Mouse (Mus musculus) intestine, postnatal 0 days (tissue): Measurements from ENCODE around the gene Kif13a. TPM values are rescaled to one million over a fixed set of nuclear protein-coding genes. Genes with fewer than 3 reads are reported as not detected.

ENCODE experiments used
- ATAC-seq: fragments of 200-750 bp; cut with Nextera tagmentation; 2 replicates; pipeline ENCODE4 v1.8.0; 2017; ENCODE audit warnings: mild to moderate bottlenecking, moderate TSS enrichment, moderate library complexity
- H3K27ac ChIP-seq: fragments of 300-500 bp; sonication (generic); 2 replicates; pipeline ENCODE4 v1.5.1; 2014; ENCODE audit warnings: mild to moderate bottlenecking, low read depth, low read length, moderate library complexity
- H3K27me3 ChIP-seq: fragments of 300-500 bp; sonication (generic); replicated peaks from 2 replicates; pipeline ENCODE4 v1.6.1; 2014; ENCODE audit warnings: low read length, mixed read lengths; ENCODE audit not compliant: control insufficient read depth, insufficient read depth
- H3K36me3 ChIP-seq: fragments of 300-500 bp; sonication (generic); 2 replicates; pipeline ENCODE4 v1.6.1; 2014; ENCODE audit warnings: mild to moderate bottlenecking, moderate library complexity; ENCODE audit not compliant: control insufficient read depth, insufficient read depth
- H3K4me1 ChIP-seq: fragments of 300-500 bp; sonication (generic); replicated peaks from 2 replicates; pipeline ENCODE4 v1.6.1; 2014; ENCODE audit warnings: antibody characterized with exemption, low read length, mixed read lengths; ENCODE audit not compliant: control insufficient read depth, insufficient read depth
- H3K4me2 ChIP-seq: fragments of 300-500 bp; sonication (generic); replicated peaks from 2 replicates; pipeline ENCODE4 v1.6.1; 2014; ENCODE audit warnings: low read depth, mild to moderate bottlenecking, moderate library complexity
- H3K4me3 ChIP-seq: fragments of 300-500 bp; sonication (generic); 2 replicates; pipeline ENCODE4 v1.5.1; 2014; ENCODE audit warnings: low read depth, low read length
- H3K9ac ChIP-seq: fragments of 300-500 bp; sonication (generic); 2 replicates; pipeline ENCODE4 v1.6.1; 2014; ENCODE audit warnings: mild to moderate bottlenecking, low read depth, low read length
- H3K9me3 ChIP-seq: fragments of 300-500 bp; sonication (generic); 2 replicates; pipeline ENCODE4 v1.6.1; 2016; ENCODE audit warnings: mixed run types; ENCODE audit not compliant: control insufficient read depth
- CTCF ChIP-seq: sonication (generic); IDR thresholded peaks from 2 replicates; pipeline ENCODE4 v1.5.1; 2016; ENCODE audit warnings: low read depth, mild to moderate bottlenecking, control low read depth, antibody characterized with exemption, moderate library complexity
- WGBS: fragments of 180-500 bp; shearing (Covaris S2); extraction: QIAGEN DNeasy Blood & Tissue Kit; methylation state at CpG from one replicate; pipeline ENCODE4 v1.1.7; 2014; 5-methylcytosine and 5-hydroxymethylcytosine counted together
- polyA plus RNA-seq: library from polyadenylated mRNA; unstranded; fragments of >200 nt; fragmentation: Nextera tagmentation; extraction: Ambion mirVana; gene quantifications from 2 replicates; pipeline ENCODE4 v1.2.1, GENCODE M21; 2015

Gene Kif13a
- polyA plus RNA-seq, 1 experiment from 2014 or later, result 11.3 TPM

DNA sequence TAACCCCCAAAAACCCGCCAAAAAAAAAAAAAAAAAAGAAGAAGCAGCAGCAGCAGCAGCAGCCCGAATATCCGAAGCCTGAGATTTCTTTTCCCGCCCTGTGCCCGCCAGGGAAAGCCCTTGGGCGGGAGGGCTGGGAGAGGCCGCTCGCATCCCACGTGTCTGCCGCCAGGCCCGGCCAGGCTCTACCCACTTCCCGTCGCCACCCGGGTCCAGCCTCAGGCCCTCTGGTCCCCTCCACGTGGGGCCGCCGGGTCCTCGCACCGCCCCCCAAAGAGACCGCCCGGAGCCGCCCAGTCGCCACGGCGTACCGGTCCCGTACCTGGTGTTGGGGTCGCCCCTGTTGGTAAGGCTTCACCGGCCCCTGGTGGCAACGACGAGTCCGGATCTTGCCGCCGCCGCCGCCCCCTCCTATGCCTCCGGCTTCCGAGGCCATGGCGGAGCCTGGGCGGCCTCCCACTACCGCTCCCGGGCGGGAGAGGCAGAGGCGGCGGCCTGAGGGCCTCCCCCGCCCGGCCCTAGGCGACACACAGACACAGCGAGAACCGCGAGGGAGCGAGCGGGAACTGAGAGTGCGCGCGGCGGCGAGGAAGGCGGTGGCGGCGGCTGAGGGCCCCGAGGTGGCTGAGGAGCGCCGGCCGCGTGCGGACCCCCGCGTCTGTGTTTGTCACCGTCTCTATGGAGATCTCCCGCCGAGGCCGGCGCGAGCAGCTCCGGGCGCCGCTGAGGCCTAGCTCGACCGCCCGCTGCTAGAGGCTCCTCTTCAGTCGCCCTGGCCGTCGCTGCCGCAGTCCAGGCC, 202.4 kb downstream of the Kif13a start:
- no peaks in the 10 kb centered on the region for H3K27me3 ChIP-seq
- WGBS, result under 1% methylated on average over 81 of the region's 85 CpGs
- H3K4me1 ChIP-seq, result no peaks in the 10 kb centered on the region
- H3K36me3 ChIP-seq, result no peaks in the 10 kb centered on the region
- H3K9ac ChIP-seq, result peak overlapping the region; percentile 78
- ATAC-seq, result peak; percentile 80
- no peaks in the 10 kb centered on the region for H3K9me3 ChIP-seq
- peak; percentile 14; the same call in 1 of the 2 replicates for TF ChIP-seq CTCF
- H3K27ac ChIP-seq, result peak overlapping the region; percentile 94
- peak overlapping the region; percentile 85 for H3K4me2 ChIP-seq
- H3K4me3 ChIP-seq, result peak overlapping the region; percentile 96

DNA sequence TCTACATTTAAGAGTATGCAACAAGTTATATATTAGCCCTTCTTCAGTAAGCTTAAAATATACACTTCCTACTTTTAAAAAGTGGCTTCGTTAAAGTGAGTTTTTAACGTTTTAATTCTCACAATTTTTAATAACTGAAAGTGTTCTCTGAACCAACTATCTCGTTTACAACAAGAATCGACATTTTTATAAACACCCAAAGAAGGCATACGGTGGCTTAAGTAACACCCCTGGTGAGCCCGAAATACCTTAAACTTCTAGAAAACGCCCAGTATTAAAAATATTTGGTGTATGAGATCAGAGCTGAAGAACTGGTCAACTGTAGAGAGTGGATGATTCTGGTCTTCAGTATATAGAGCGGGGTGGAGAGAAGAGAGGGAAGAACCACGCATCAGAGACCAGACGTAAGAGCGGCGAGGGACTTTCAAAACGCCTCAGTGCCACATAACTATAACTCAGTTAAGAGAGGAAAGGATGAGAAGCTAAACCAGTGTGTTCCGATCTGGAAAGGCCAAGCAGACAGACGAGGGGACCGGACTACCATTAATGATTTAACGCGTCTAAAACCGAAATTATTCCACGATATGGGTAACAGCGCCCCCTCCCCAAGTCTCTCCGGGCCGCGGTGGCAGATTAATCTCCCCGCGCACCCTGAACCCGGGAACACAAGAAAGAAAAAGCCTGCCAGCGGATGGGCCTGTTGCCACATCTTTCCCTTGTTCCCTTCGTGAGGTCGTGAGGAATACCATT, 203.2 kb downstream of the Kif13a start:
- H3K9me3 ChIP-seq, result no peaks in the 10 kb centered on the region
- no peak for ATAC-seq
- peak overlapping the region; percentile 78 for H3K9ac ChIP-seq
- H3K36me3 ChIP-seq, result no peaks in the 10 kb centered on the region
- peak overlapping the region; percentile 94; the same call in 1 of the 2 replicates for H3K27ac ChIP-seq
- H3K27me3 ChIP-seq, result no peaks in the 10 kb centered on the region
- H3K4me1 ChIP-seq, result no peaks in the 10 kb centered on the region
- no peak; the same call in 1 of the 2 replicates for TF ChIP-seq CTCF
- under 1% methylated on average over 30 of the region's 30 CpGs for WGBS
- H3K4me2 ChIP-seq, result peak overlapping the region; percentile 85
- H3K4me3 ChIP-seq, result peak overlapping the region; percentile 96

DNA sequence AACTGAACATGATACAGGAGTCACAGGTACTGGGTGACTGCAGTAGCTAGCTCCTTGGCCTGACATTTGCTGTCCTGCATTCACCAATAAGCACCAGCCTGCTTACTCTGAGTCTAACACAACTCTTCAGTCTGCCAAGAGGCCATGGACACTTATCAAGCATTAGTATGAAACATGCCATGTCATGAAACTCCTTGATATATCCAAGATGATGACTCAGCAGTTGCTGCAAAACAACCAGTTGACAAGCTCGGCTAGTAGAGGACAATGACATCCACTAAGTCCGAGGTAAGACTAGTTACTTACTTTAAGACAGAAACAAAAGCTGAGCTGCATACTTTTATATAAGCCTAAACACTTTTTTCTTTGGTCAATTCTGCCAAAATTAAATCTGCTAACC, 204.4 kb downstream of the Kif13a start:
- no peak overlapping the region for H3K27ac ChIP-seq
- WGBS, result 15% methylated on average over 2 of the region's 2 CpGs
- no peak overlapping the region for H3K9ac ChIP-seq
- ATAC-seq, result no peak
- no peaks in the 10 kb centered on the region for H3K4me1 ChIP-seq
- H3K27me3 ChIP-seq, result no peaks in the 10 kb centered on the region
- H3K9me3 ChIP-seq, result no peaks in the 10 kb centered on the region
- no peaks in the 10 kb centered on the region for H3K36me3 ChIP-seq
- no peak for TF ChIP-seq CTCF
- peak overlapping the region; percentile 85; the same call in 1 of the 2 replicates for H3K4me2 ChIP-seq
- no peak overlapping the region for H3K4me3 ChIP-seq

GRCm38 (mm10) chr13:46724371-46724770, 205.3 kb downstream of the Kif13a start:
- Histone ChIP-seq H3K4me3 (no peak overlapping the region), H3K4me1 (no peaks in the 10 kb centered on the region), H3K9me3 (no peaks in the 10 kb centered on the region), H3K9ac (no peak overlapping the region), H3K27me3 (no peaks in the 10 kb centered on the region), H3K27ac (no peak overlapping the region), H3K4me2 (no peak overlapping the region), H3K36me3 (no peaks in the 10 kb centered on the region)
- no peak for ATAC-seq
- peak; percentile 59 for TF ChIP-seq CTCF

- no peak overlapping the region for H3K4me2 ChIP-seq
- H3K27ac ChIP-seq, result no peak overlapping the region
- H3K9ac ChIP-seq, result no peak overlapping the region
- H3K9me3 ChIP-seq, result no peaks in the 10 kb centered on the region
- H3K27me3 ChIP-seq, result no peaks in the 10 kb centered on the region
- no peak overlapping the region for H3K4me3 ChIP-seq
- no peak for TF ChIP-seq CTCF
- H3K36me3 ChIP-seq, result no peaks in the 10 kb centered on the region; the same call in 1 of the 2 replicates
- ATAC-seq, result no peak
- H3K4me1 ChIP-seq, result no peaks in the 10 kb centered on the region
These were observed 208.7 kb downstream of the Kif13a start for GRCm38 (mm10) chr13:46721009-46721408.

DNA sequence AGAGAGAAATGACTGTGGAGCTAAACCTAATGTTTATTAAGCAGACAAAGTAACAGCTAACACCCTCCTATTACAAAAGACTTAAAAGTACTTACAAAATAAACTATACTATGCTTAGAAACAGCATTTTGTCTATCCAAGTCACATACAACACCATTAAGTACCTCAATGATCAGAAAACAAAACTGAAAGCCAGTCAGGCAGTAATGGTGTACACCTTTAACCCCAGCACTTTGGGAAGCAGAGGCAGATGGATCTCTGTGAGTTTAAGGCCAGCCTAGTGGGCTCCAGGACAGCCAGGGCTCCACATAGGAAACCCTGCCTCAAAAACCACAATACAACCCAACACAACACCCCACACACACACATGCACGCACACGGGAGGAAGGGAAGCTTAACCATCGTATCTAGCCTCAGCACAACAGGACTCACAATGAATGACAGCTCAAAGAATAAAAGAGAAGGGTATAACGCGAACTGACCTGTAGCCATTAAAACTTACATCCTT, 210.7 kb downstream of the Kif13a start:
- ATAC-seq, result no peak
- H3K4me2 ChIP-seq, result no peak overlapping the region
- TF ChIP-seq CTCF, result no peak
- H3K27me3 ChIP-seq, result no peaks in the 10 kb centered on the region
- WGBS, result 87% methylated on average over 5 of the region's 5 CpGs
- no peak overlapping the region for H3K27ac ChIP-seq
- H3K36me3 ChIP-seq, result peaks cover under 1% of the 10 kb centered on the region; the same call in 1 of the 2 replicates
- no peaks in the 10 kb centered on the region for H3K9me3 ChIP-seq
- H3K4me1 ChIP-seq, result no peaks in the 10 kb centered on the region
- no peak overlapping the region for H3K4me3 ChIP-seq
- H3K9ac ChIP-seq, result no peak overlapping the region
